Mouse (Mus musculus) ES-E14 (cell line): Measurements from ENCODE around the gene Utrn.

ENCODE experiments used
- CHD2 ChIP-seq: IDR thresholded peaks from 2 replicates; pipeline ENCODE4 v1.6.1; 2014; ENCODE audit warnings: mild to moderate bottlenecking, low read depth, low read length, inconsistent platforms
- HCFC1 ChIP-seq: IDR thresholded peaks from 2 replicates; pipeline ENCODE4 v1.6.1; 2012; ENCODE audit warnings: low read length, inconsistent platforms, borderline replicate concordance; ENCODE audit not compliant: insufficient read depth
- MAFK ChIP-seq: IDR thresholded peaks from 2 replicates; pipeline ENCODE4 v1.6.1; 2014; ENCODE audit warnings: mild to moderate bottlenecking, low read depth, low read length, inconsistent platforms; ENCODE audit not compliant: insufficient read depth
- ZC3H11A ChIP-seq: IDR thresholded peaks from 2 replicates; pipeline ENCODE4 v1.6.1; 2012; ENCODE audit warnings: low read depth, mild to moderate bottlenecking, inconsistent platforms, low read length, borderline replicate concordance
- ZNF384 ChIP-seq: IDR thresholded peaks from 2 replicates; pipeline ENCODE4 v1.6.1; 2012; ENCODE audit warnings: low read depth, low read length, inconsistent platforms

DNA sequence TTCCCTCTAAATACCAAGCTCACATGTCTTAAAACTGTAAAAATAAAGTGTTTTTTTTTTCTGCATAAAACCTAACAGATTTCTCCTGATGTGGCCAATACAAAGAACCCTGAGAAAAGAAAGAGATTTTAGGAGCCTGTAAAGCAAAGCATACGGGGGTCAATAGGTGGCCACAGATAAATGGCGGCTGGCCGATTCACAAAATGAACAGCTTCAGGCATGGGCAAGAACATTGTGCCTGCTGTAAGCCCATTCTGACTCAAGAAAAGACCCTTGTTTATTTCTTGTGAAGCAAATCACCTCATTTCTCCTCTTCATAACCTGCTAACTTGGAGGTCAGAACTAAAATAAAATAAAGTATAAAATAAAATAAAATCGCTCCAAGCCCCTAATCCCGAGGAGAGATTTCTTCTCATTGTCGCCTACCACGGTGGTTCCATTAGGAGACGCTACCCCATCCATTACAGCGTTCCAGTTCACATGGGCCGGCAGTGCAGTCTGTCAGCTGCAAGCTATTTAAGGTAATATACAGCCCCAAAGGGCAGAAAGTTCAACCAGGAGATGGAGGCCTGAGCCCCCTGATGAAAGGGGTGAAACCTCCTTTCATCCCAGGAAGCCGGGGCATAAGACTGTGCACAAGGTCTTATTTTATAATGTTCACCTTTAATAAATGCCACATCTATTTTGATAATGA is 316.8 kb downstream of the Utrn start:
- TF ChIP-seq HCFC1: no peak
- TF ChIP-seq MAFK: no peak
- TF ChIP-seq ZC3H11A: no peak
- TF ChIP-seq ZNF384: no peak
- no peak for TF ChIP-seq CHD2
